Mouse (Mus musculus) heart, embryonic 11.5 days (tissue): ENCODE measurements around the gene Gpr137. TPM values are rescaled to one million over a fixed set of nuclear protein-coding genes. Genes with fewer than 3 reads are reported as not detected.
"Not testable (repeated sequence)": the region's sequence is repeated elsewhere in the genome, so short reads cannot be mapped to it uniquely, and the experiment has no call there.

Experiments used
- ATAC-seq: fragments of 200-750 bp; cut with Nextera tagmentation; replicated peaks from 2 replicates; pipeline ENCODE4 v1.8.0; 2017; ENCODE audit warnings: moderate library complexity; ENCODE audit not compliant: insufficient number of reproducible peaks, low FRiP score, low TSS enrichment
- H3K27ac ChIP-seq: fragments of 300-500 bp; sonication (generic); 2 replicates; pipeline ENCODE4 v1.5.1; 2014; ENCODE audit warnings: mild to moderate bottlenecking, low read depth, low read length
- H3K27me3 ChIP-seq: fragments of 300-500 bp; sonication (generic); 2 replicates; pipeline ENCODE4 v1.6.1; 2014; ENCODE audit warnings: mild to moderate bottlenecking, low read length, mixed read lengths; ENCODE audit not compliant: control insufficient read depth, insufficient read depth
- H3K36me3 ChIP-seq: fragments of 300-500 bp; sonication (generic); 2 replicates; pipeline ENCODE4 v1.6.1; 2014; ENCODE audit warnings: mild to moderate bottlenecking, low read length, moderate library complexity, mixed read lengths; ENCODE audit not compliant: control insufficient read depth, insufficient read depth
- H3K4me1 ChIP-seq: fragments of 300-500 bp; sonication (generic); 2 replicates; pipeline ENCODE4 v1.6.1; 2014; ENCODE audit warnings: low read length; ENCODE audit not compliant: control insufficient read depth, insufficient read depth
- H3K4me2 ChIP-seq: fragments of 300-500 bp; sonication (generic); 2 replicates; pipeline ENCODE4 v1.6.1; 2014; ENCODE audit warnings: mild to moderate bottlenecking, moderate library complexity
- H3K4me3 ChIP-seq: fragments of 300-500 bp; sonication (generic); 2 replicates; pipeline ENCODE4 v1.5.1; 2014; ENCODE audit warnings: low read depth, low read length
- H3K9ac ChIP-seq: fragments of 300-500 bp; sonication (generic); 2 replicates; pipeline ENCODE4 v1.6.1; 2014; ENCODE audit warnings: mild to moderate bottlenecking, low read depth, low read length, moderate library complexity
- H3K9me3 ChIP-seq: fragments of 300-500 bp; sonication (generic); replicated peaks from 2 replicates; pipeline ENCODE4 v1.6.1; 2016; ENCODE audit warnings: low read length; ENCODE audit not compliant: control insufficient read depth
- WGBS: fragments of 180-500 bp; shearing (Covaris S2); extraction: QIAGEN DNeasy Blood & Tissue Kit; methylation state at CpG from one replicate; pipeline ENCODE4 v1.1.7; 2014; ENCODE audit not compliant: insufficient replicate concordance; 5-methylcytosine and 5-hydroxymethylcytosine counted together
- polyA plus RNA-seq: library from polyadenylated mRNA; unstranded; fragments of >200 nt; fragmentation: Nextera tagmentation; extraction: Ambion mirVana; gene quantifications from 2 replicates; pipeline ENCODE4 v1.2.1, GENCODE M21; 2014

The Gpr137 gene
- polyA plus RNA-seq, 1 experiment from 2014 or later: 22.4 TPM

- H3K4me1 ChIP-seq: peaks cover 25% of the 10 kb centered on the region
- H3K27ac ChIP-seq: 0 out of 2 replicates have a peak overlapping the region, but pooled peaks have one; percentile 17
- no peak overlapping the region for H3K4me2 ChIP-seq
- H3K36me3 ChIP-seq: peaks cover 27% of the 10 kb centered on the region
- WGBS: 32% methylated on average over 4 of the region's 4 CpGs
- no peaks in the 10 kb centered on the region for H3K27me3 ChIP-seq
- no peaks in the 10 kb centered on the region for H3K9me3 ChIP-seq
- ATAC-seq: no peak
- H3K9ac ChIP-seq: no peak overlapping the region
- H3K4me3 ChIP-seq: no peak overlapping the region
Observed at GRCm38 (mm10) chr19:6915276-6915675, 27.0 kb downstream of the Gpr137 start.

- Histone ChIP-seq H3K9me3 (no peaks in the 10 kb centered on the region), H3K27me3 (no peaks in the 10 kb centered on the region), H3K36me3 (peaks cover 27% of the 10 kb centered on the region), H3K27ac (no peak overlapping the region), H3K9ac (no peak overlapping the region), H3K4me2 (no peak overlapping the region), H3K4me1 (peaks cover 19% of the 10 kb centered on the region), H3K4me3 (no peak overlapping the region)
- 81% methylated on average over 9 of the region's 9 CpGs for WGBS
- ATAC-seq: no peak
Observed at GRCm38 (mm10) chr19:6914540-6914939, 27.7 kb downstream of the Gpr137 start.

- Histone ChIP-seq H3K4me3 (no peak overlapping the region), H3K9me3 (no peaks in the 10 kb centered on the region), H3K4me2 (no peak overlapping the region), H3K27ac (no peak overlapping the region), H3K4me1 (peaks cover 19% of the 10 kb centered on the region), H3K36me3 (peaks cover 27% of the 10 kb centered on the region), H3K9ac (no peak overlapping the region), H3K27me3 (no peaks in the 10 kb centered on the region)
- no peak for ATAC-seq
- 78% methylated on average over 11 of the region's 11 CpGs for WGBS
Observed at GRCm38 (mm10) chr19:6913991-6914390, 28.3 kb downstream of the Gpr137 start.

GRCm38 (mm10) chr19:6913036-6913435 lies 29.2 kb downstream of the Gpr137 start:
- Histone ChIP-seq H3K9me3 (no peaks in the 10 kb centered on the region), H3K4me1 (peaks cover 26% of the 10 kb centered on the region), H3K36me3 (peaks cover 27% of the 10 kb centered on the region), H3K4me2 (no peak overlapping the region), H3K27me3 (no peaks in the 10 kb centered on the region), H3K4me3 (no peak overlapping the region), H3K27ac (no peak overlapping the region), H3K9ac (no peak overlapping the region)
- ATAC-seq: no peak
- WGBS: 79% methylated on average over 6 of the region's 6 CpGs

- no peak overlapping the region for H3K27ac ChIP-seq
- no peak for ATAC-seq
- no peak overlapping the region for H3K4me3 ChIP-seq
- peaks cover 27% of the 10 kb centered on the region for H3K36me3 ChIP-seq
- H3K9me3 ChIP-seq: no peaks in the 10 kb centered on the region
- peaks cover 28% of the 10 kb centered on the region for H3K4me1 ChIP-seq
- H3K27me3 ChIP-seq: no peaks in the 10 kb centered on the region
- no peak overlapping the region for H3K4me2 ChIP-seq
- no peak overlapping the region for H3K9ac ChIP-seq
- WGBS: 90% methylated on average over 15 of the region's 15 CpGs
Observed at GRCm38 (mm10) chr19:6912205-6912970, 29.9 kb downstream of the Gpr137 start.

GRCm38 (mm10) chr19:6911101-6912074 lies 30.9 kb downstream of the Gpr137 start:
- Histone ChIP-seq H3K9me3 (no peaks in the 10 kb centered on the region), H3K36me3 (peaks cover 33% of the 10 kb centered on the region), H3K4me1 (peaks cover 27% of the 10 kb centered on the region), H3K27me3 (no peaks in the 10 kb centered on the region), H3K27ac (no peak overlapping the region), H3K4me2 (peak overlapping the region; percentile 93), H3K4me3 (peak overlapping the region; percentile 72), H3K9ac (peak overlapping the region; percentile 59; the same call in 1 of the 2 replicates)
- 82% methylated on average over 19 of the region's 19 CpGs for WGBS
- no peak for ATAC-seq

GRCm38 (mm10) chr19:6910306-6910705 lies 32.0 kb downstream of the Gpr137 start:
- peak; percentile 24 for ATAC-seq

GRCm38 (mm10) chr19:6909507-6910289 lies 32.6 kb downstream of the Gpr137 start, which contains the start of the genes Trmt112 and Prdx5:
Gene Trmt112 (plus strand): TSS chr19:6909698.
Gene Prdx5 (minus strand): TSS chr19:6910106.
- Histone ChIP-seq H3K4me3 (peak within 1 kb of the TSS; percentile 72), H3K27me3 (no peaks in the 10 kb centered on the region), H3K9me3 (no peaks in the 10 kb centered on the region), H3K4me2 (peak within 1 kb of the TSS; percentile 93), H3K4me1 (peaks cover 16% of the 10 kb centered on the region), H3K36me3 (peaks cover 37% of the 10 kb centered on the region), H3K9ac (peak within 1 kb of the TSS; percentile 84), H3K27ac (peak within 1 kb of the TSS; percentile 99)
- under 1% methylated on average over 65 of the region's 65 CpGs for WGBS
- peak; percentile 84 for ATAC-seq

More at GRCm38 (mm10) chr19:6910306-6910705, 32.0 kb downstream of the Gpr137 start:
- not testable (repeated sequence) for H3K27me3 ChIP-seq, H3K9me3 ChIP-seq
- H3K4me1 ChIP-seq: peaks cover 19% of the 10 kb centered on the region
- H3K27ac ChIP-seq: peak overlapping the region; percentile 99
- H3K36me3 ChIP-seq: peaks cover 37% of the 10 kb centered on the region
- H3K4me2 ChIP-seq: peak overlapping the region; percentile 93
- WGBS: under 1% methylated on average over 29 of the region's 30 CpGs
- H3K9ac ChIP-seq: peak overlapping the region; percentile 84
- H3K4me3 ChIP-seq: peak overlapping the region; percentile 72
